Mouse (Mus musculus): ENCODE measurements around the gene Zfand2b. TPM values are rescaled to one million over a fixed set of nuclear protein-coding genes. Genes with fewer than 3 reads are reported as not detected.

The Zfand2b gene
- total and polyA plus RNA-seq, 3 experiments: 15.7 to 40.7 (median 19.5) TPM

DNA sequence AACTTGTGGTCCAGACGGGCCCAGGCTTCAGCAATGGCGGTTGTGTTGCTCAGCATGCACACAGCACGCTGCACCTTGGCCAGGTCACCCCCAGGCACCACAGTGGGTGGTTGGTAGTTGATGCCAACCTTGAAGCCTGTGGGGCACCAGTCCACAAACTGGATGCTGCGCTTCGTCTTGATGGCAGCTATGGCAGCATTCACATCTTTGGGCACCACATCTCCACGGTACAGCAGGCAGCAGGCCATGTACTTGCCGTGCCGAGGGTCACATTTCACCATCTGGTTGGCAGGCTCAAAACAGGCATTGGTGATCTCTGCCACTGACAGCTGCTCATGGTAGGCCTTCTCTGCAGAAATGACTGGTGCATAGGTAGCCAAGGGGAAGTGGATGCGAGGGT lies 47.3 kb downstream of the Zfand2b start:
- H3K27me3 ChIP-seq (replicated peaks): no peaks in the 10 kb centered on the region
- peaks cover 47 to 61% of the 10 kb centered on the region in 2 experiments for H3K36me3 ChIP-seq (replicated peaks in 1 of 2; ENCODE audit: control insufficient read depth in 1 of 2, insufficient read depth in 1 of 2, low read length in 1 of 2)
- H3K4me3 ChIP-seq (replicated peaks in 1 of 3; ENCODE audit: low read depth in 2 of 3, low read length in 2 of 3, poor library complexity in 1 of 3): no peak overlapping the region
- no peak for DNase-seq (ENCODE audit: extremely low read depth)
- H3K4me2 ChIP-seq (ENCODE audit: insufficient read depth, low read depth, poor library complexity, severe bottlenecking): no peak overlapping the region
- H3K4me1 ChIP-seq (ENCODE audit: control insufficient read depth in 1 of 2, insufficient read depth in 2 of 2): peaks cover 24 to 70% of the 10 kb centered on the region in 2 experiments
- H3K9ac ChIP-seq (ENCODE audit: insufficient read depth, low read depth): no peak overlapping the region
- H3K27ac ChIP-seq (ENCODE audit: insufficient read depth, low read depth): no peak overlapping the region
- dilution Hi-C loops (cut with MboI; ENCODE audit: extremely low pct_ligation_motif_present, extremely low pct_unique_long_range_greater_than_20kb, low sequenced_read_pairs): no loop called here
- TF ChIP-seq ZNF384 (IDR thresholded peaks at IDR 0.05; ENCODE audit: low read depth, low read length) (no peak), CTCF (conservative IDR thresholded peaks at IDR 0.05 in 1 of 2, IDR thresholded peaks at IDR 0.05 in 1 of 2; ENCODE audit: low read depth in 2 of 2, low read length in 2 of 2) (no peak), USF1 (IDR thresholded peaks at IDR 0.05; ENCODE audit: low read depth, low read length) (no peak), RAD21 (IDR thresholded peaks at IDR 0.05; ENCODE audit: low read depth, low read length) (no peak), ZC3H11A (IDR thresholded peaks at IDR 0.05; ENCODE audit: low read depth, low read length) (no peak), MAZ (IDR thresholded peaks at IDR 0.05; ENCODE audit: low read depth, low read length) (no peak), TBP (conservative IDR thresholded peaks at IDR 0.05; ENCODE audit: low read depth, low read length) (no peak), EP300 (IDR thresholded peaks at IDR 0.05; ENCODE audit: low read length) (no peak), ZKSCAN1 (IDR thresholded peaks at IDR 0.05; ENCODE audit: borderline replicate concordance, low read depth, low read length) (no peak), TCF12 (IDR thresholded peaks at IDR 0.05; ENCODE audit: low read depth, low read length) (no peak), NRF1 (IDR thresholded peaks at IDR 0.05; ENCODE audit: low read depth, low read length) (no peak), E2F4 (IDR thresholded peaks at IDR 0.05; ENCODE audit: insufficient replicate concordance, low read depth, low read length) (no peak), ETS1 (conservative IDR thresholded peaks at IDR 0.05; ENCODE audit: low read depth, low read length) (no peak), USF2 (conservative IDR thresholded peaks at IDR 0.05; ENCODE audit: low read depth, low read length) (no peak), JUND (conservative IDR thresholded peaks at IDR 0.05; ENCODE audit: low read depth, low read length) (no peak), UBTF (IDR thresholded peaks at IDR 0.05; ENCODE audit: low read depth, low read length) (no peak), ZMIZ1 (IDR thresholded peaks at IDR 0.05; ENCODE audit: low read depth, low read length) (no peak), SIN3A (IDR thresholded peaks at IDR 0.05; ENCODE audit: low read length) (no peak), ELF1 (IDR thresholded peaks at IDR 0.05; ENCODE audit: low read depth, low read length) (no peak), RCOR1 (conservative IDR thresholded peaks at IDR 0.05; ENCODE audit: low read depth, low read length) (no peak)
- H3K79me2 ChIP-seq (replicated peaks; ENCODE audit: control insufficient read depth, extremely low read depth, insufficient read depth, poor library complexity, severe bottlenecking): peaks cover 47% of the 10 kb centered on the region
- H3K9me3 ChIP-seq (replicated peaks; ENCODE audit: low read length): peaks cover 2% of the 10 kb centered on the region
- in situ Hi-C loops (cut with MboI; ENCODE audit: low pct_ligation_motif_present, low pct_unique_long_range_greater_than_20kb, low sequenced_read_pairs): no loop called here
